Mouse (Mus musculus) C2C12 (cell line): ENCODE measurements around the gene Kcnk5.

Experiments
- CEBPB ChIP-seq: IDR thresholded peaks from one replicate; pipeline ENCODE4 v1.6.1; 2011; ENCODE audit warnings: low read depth, mild to moderate bottlenecking, control low read depth, moderate library complexity
- CTCF ChIP-seq: IDR thresholded peaks from one replicate; pipeline ENCODE4 v1.5.1; 2011; ENCODE audit not compliant: control insufficient read depth, insufficient read depth, insufficient read length
- MAX ChIP-seq: IDR thresholded peaks from one replicate; pipeline ENCODE4 v1.6.1; 2011; ENCODE audit warnings: mild to moderate bottlenecking, control low read depth
- MYOG ChIP-seq: IDR thresholded peaks from one replicate; pipeline ENCODE4 v1.6.1; 2011; ENCODE audit not compliant: control insufficient read depth, insufficient read length; ENCODE audit errors: extremely low read depth
- USF1 ChIP-seq: IDR thresholded peaks from one replicate; pipeline ENCODE4 v1.6.1; 2011; ENCODE audit warnings: low read depth, mild to moderate bottlenecking, control low read depth, moderate library complexity

GRCm38 (mm10) chr14:20228336-20228735, 46.7 kb upstream of the Kcnk5 start:
- TF ChIP-seq CTCF (no peak), MAX (no peak), USF1 (no peak), MYOG (no peak), CEBPB (no peak)
